ENCODE assay signal across 9 mouse cellular contexts in genomic region chr13:20306180-20307177, GRCm38 (mm10).
DNase-seq lines count a peak whose midpoint lies in the region; ATAC-seq and TF ChIP-seq lines count a peak whose summit lies in the region.
"Had no signal": no experiment of that assay in that cellular context is flagged by ENCODE, and none has a peak within 500 bp of the region (broad histone marks: within the 10 kb centered on the region; RNA-seq: fewer than 3 reads in every experiment).

No protein-coding gene starts in this region.

- peaks cover 27% of the 10 kb centered on the region for H3K4me1 ChIP-seq in bone marrow macrophage, adult 2 months (ENCODE audit: control insufficient read depth, insufficient read depth, low read length)
- H3K4me1 ChIP-seq in heart, adult 2 months (ENCODE audit: control insufficient read depth, insufficient read depth, low read length), result peaks cover 4% of the 10 kb centered on the region
- no peaks in the 10 kb centered on the region for H3K4me1 ChIP-seq in midbrain, embryonic 12.5 days
- peaks cover 3% of the 10 kb centered on the region; the same call in 1 of the 2 replicates for H3K4me1 ChIP-seq in hindbrain, embryonic 10.5 days (replicated peaks)
- H3K4me1 ChIP-seq: lung, embryonic 15.5 days had no signal

- H3K27me3 ChIP-seq in heart, adult 2 months (ENCODE audit: control insufficient read depth, insufficient read depth, low read length), result no peaks in the 10 kb centered on the region
- no peaks in the 10 kb centered on the region for H3K27me3 ChIP-seq in midbrain, embryonic 12.5 days
- H3K27me3 ChIP-seq in hindbrain, embryonic 10.5 days (ENCODE audit: insufficient read depth, poor library complexity, severe bottlenecking), result no peaks in the 10 kb centered on the region
- H3K27me3 ChIP-seq: lung, embryonic 15.5 days had no signal

- H3K36me3 ChIP-seq in heart, adult 2 months (ENCODE audit: control insufficient read depth, insufficient read depth, low read length), result no peaks in the 10 kb centered on the region
- no peaks in the 10 kb centered on the region for H3K36me3 ChIP-seq in midbrain, embryonic 12.5 days
- H3K36me3 ChIP-seq in hindbrain, embryonic 10.5 days, result no peaks in the 10 kb centered on the region
- H3K36me3 ChIP-seq: lung, embryonic 15.5 days had no signal

- H3K27ac ChIP-seq in bone marrow macrophage, adult 2 months (ENCODE audit: insufficient read depth, low read depth, low read length), result peak overlapping the region; percentile 65
- H3K27ac ChIP-seq in heart, adult 2 months, result peak overlapping the region; percentile 40; the same call in 1 of the 2 replicates
- H3K27ac ChIP-seq in midbrain, embryonic 12.5 days (replicated peaks), result no peak overlapping the region
- H3K27ac ChIP-seq in hindbrain, embryonic 10.5 days, result no peak overlapping the region
- H3K27ac ChIP-seq: lung, embryonic 15.5 days had no signal

- no peak for TF ChIP-seq EP300 in heart, adult 2 months (IDR thresholded peaks at IDR 0.05; ENCODE audit: insufficient read depth, low read depth, low read length)

- no peak for TF ChIP-seq CTCF in bone marrow macrophage, adult 2 months (IDR thresholded peaks at IDR 0.05; ENCODE audit: low read depth, low read length)
- TF ChIP-seq CTCF in heart, adult 2 months (IDR thresholded peaks at IDR 0.05), result no peak

- intact Hi-C loops in heart, postnatal 14 days (cut with DNase I), result loop anchor here (10.0 kb wide), 1 partner anchor 1018 kb away; no protein-coding TSS in a partner anchor
- intact Hi-C loops in heart, adult 2 months (cut with DNase I), result no loop called here

- no peak overlapping the region for H3K4me2 ChIP-seq in midbrain, embryonic 12.5 days (replicated peaks)
- H3K4me2 ChIP-seq: lung, embryonic 15.5 days had no signal

- TF ChIP-seq POLR2A in bone marrow macrophage, adult 2 months (IDR thresholded peaks at IDR 0.05; ENCODE audit: borderline replicate concordance, low read depth, low read length), result no peak
- no peak for TF ChIP-seq POLR2A in heart, adult 2 months (IDR thresholded peaks at IDR 0.05; ENCODE audit: insufficient read depth, low read depth, low read length)

- DNase-seq in heart, adult 11 months, result peak; percentile 90
- DNase-seq in heart, postnatal 14 days, result no peak
- DNase-seq in heart, adult 2 months, result peak in 1 of 2 experiments; percentile 18
- DNase-seq in thymus, postnatal 14 days, result no peak
- no peak for DNase-seq in hindbrain, embryonic 10.5 days (ENCODE audit: low spot score)
- no peak for DNase-seq in kidney, adult 18-20 months

- WGBS in heart, adult 2 months, result 36% methylated on average over 5 of the region's 5 CpGs
- WGBS in midbrain, embryonic 12.5 days, result 56% methylated on average over 5 of the region's 5 CpGs
- WGBS in hindbrain, embryonic 10.5 days, result 64% methylated on average over 5 of the region's 5 CpGs

- no peak overlapping the region; the same call in 1 of the 2 replicates for H3K9ac ChIP-seq in heart, adult 2 months (ENCODE audit: low read depth, low read length)
- no peak overlapping the region for H3K9ac ChIP-seq in midbrain, embryonic 12.5 days (replicated peaks)
- H3K9ac ChIP-seq: lung, embryonic 15.5 days had no signal

- H3K9me3 ChIP-seq in midbrain, embryonic 12.5 days, result no peaks in the 10 kb centered on the region
- no peaks in the 10 kb centered on the region for H3K9me3 ChIP-seq in hindbrain, embryonic 10.5 days
- H3K9me3 ChIP-seq: lung, embryonic 15.5 days had no signal

- H3K4me3 ChIP-seq in bone marrow macrophage, adult 2 months (ENCODE audit: insufficient read depth, low read length), result no peak overlapping the region
- no peak overlapping the region for H3K4me3 ChIP-seq in heart, adult 2 months
- no peak overlapping the region for H3K4me3 ChIP-seq in midbrain, embryonic 12.5 days
- no peak overlapping the region for H3K4me3 ChIP-seq in hindbrain, embryonic 10.5 days
- H3K4me3 ChIP-seq: lung, embryonic 15.5 days had no signal

- ATAC-seq in midbrain, embryonic 12.5 days (ENCODE audit: low FRiP score, low read depth), result peak; percentile 41; the same call in 1 of the 2 replicates

- H3K79me2 ChIP-seq in heart, adult 2 months (replicated peaks; ENCODE audit: control insufficient read depth, insufficient read depth, low read length), result no peaks in the 10 kb centered on the region

Comparison
In these comparisons a context has a peak if more than half of its experiments do, and no peak if none do; other contexts are left out.
1. H3K27ac ChIP-seq: peak in bone marrow macrophage, adult 2 months (single experiment) and heart, adult 2 months (single experiment); none in midbrain, embryonic 12.5 days (single experiment) and hindbrain, embryonic 10.5 days (single experiment).